Mouse (Mus musculus): ENCODE data around the gene Ccdc113. TPM values are rescaled to one million over a fixed set of nuclear protein-coding genes. Genes with fewer than 3 reads are reported as not detected.

The Ccdc113 gene
- total and polyA plus RNA-seq, 3 experiments = not detected

DNA sequence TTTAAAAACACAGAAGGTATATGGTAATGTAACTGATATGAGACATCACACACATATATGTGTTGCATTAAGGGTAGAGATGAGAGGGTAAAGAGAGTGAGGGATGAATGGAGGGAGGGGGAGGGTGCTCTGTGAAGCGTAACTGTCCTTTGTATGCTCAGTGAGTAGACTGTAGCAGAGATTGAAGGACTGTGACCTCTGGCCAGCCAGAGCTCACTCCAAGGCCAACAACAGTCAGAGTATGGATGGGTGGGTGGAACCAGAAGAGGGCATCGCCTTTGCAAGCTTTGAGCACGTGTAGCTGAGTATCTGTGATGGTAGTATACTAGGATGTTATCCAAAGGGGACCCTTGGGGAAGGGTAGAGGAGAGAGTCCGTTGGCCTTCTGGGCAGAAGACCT is 17.7 kb downstream of the Ccdc113 start:
- Histone ChIP-seq H3K4me2 (ENCODE audit: insufficient read depth, low read depth, poor library complexity, severe bottlenecking) (no peak overlapping the region), H3K9me3 (replicated peaks; ENCODE audit: low read length) (no peaks in the 10 kb centered on the region), H3K79me2 (replicated peaks; ENCODE audit: control insufficient read depth, extremely low read depth, insufficient read depth, poor library complexity, severe bottlenecking) (no peaks in the 10 kb centered on the region), H3K9ac (ENCODE audit: insufficient read depth, low read depth) (no peak overlapping the region), H3K4me1 (ENCODE audit: control insufficient read depth in 1 of 2, insufficient read depth in 2 of 2) (peaks cover 2 to 15% of the 10 kb centered on the region in 2 experiments; a peak in 3 of 4 replicates), H3K4me3 (replicated peaks in 1 of 3; ENCODE audit: low read depth in 2 of 3, low read length in 2 of 3, poor library complexity in 1 of 3) (no peak overlapping the region), H3K27me3 (replicated peaks) (peaks cover 2% of the 10 kb centered on the region), H3K27ac (ENCODE audit: insufficient read depth, low read depth) (no peak overlapping the region), H3K36me3 (replicated peaks in 1 of 2; ENCODE audit: control insufficient read depth in 1 of 2, insufficient read depth in 1 of 2, low read length in 1 of 2) (no peaks in the 10 kb centered on the region)
- TF ChIP-seq TBP (conservative IDR thresholded peaks at IDR 0.05; ENCODE audit: low read depth, low read length) = no peak
- no peak for TF ChIP-seq MYC (IDR thresholded peaks at IDR 0.05; ENCODE audit: low read depth, low read length)
- no peak for TF ChIP-seq PAX5 (IDR thresholded peaks at IDR 0.05; ENCODE audit: low read length)
- TF ChIP-seq ELF1 (IDR thresholded peaks at IDR 0.05; ENCODE audit: low read depth, low read length) = no peak
- no peak for TF ChIP-seq CHD2 (IDR thresholded peaks at IDR 0.05; ENCODE audit: low read length)
- TF ChIP-seq ZC3H11A (IDR thresholded peaks at IDR 0.05; ENCODE audit: low read depth, low read length) = no peak
- TF ChIP-seq NELFE (IDR thresholded peaks at IDR 0.05; ENCODE audit: low read depth, low read length) = no peak
- TF ChIP-seq ZKSCAN1 (IDR thresholded peaks at IDR 0.05; ENCODE audit: borderline replicate concordance, low read depth, low read length) = no peak
- no peak for TF ChIP-seq CHD1 (IDR thresholded peaks at IDR 0.05; ENCODE audit: low read depth, low read length)
- in situ Hi-C loops (cut with MboI; ENCODE audit: low pct_ligation_motif_present, low pct_unique_long_range_greater_than_20kb, low sequenced_read_pairs) (no loop called here), dilution Hi-C loops (cut with MboI; ENCODE audit: extremely low pct_ligation_motif_present, extremely low pct_unique_long_range_greater_than_20kb, low sequenced_read_pairs) (no loop called here)
- no peak for DNase-seq (ENCODE audit: extremely low read depth)

DNA sequence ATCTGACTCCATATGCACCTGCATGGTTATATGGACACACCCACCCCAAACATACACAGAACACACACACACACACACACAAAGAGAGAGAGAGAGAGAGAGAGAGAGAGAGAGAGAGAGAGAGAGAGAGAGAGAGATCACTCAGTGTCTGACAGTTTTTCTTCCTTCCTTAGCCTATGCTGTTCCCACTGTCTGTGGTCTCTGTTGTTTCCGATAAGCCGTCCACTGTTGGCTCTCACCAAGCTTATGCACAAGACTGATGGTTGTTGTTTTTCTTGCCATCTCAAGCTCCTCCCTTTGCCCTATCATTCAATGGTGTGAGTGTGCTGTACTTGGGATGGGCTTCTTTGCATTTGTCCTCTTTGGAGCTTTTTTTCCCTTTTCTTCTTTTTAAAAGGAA is 22.1 kb downstream of the Ccdc113 start:
- no peak overlapping the region for H3K4me2 ChIP-seq (ENCODE audit: insufficient read depth, low read depth, poor library complexity, severe bottlenecking)
- no peaks in the 10 kb centered on the region for H3K79me2 ChIP-seq (replicated peaks; ENCODE audit: control insufficient read depth, extremely low read depth, insufficient read depth, poor library complexity, severe bottlenecking)
- in situ Hi-C loops (cut with MboI; ENCODE audit: low pct_ligation_motif_present, low pct_unique_long_range_greater_than_20kb, low sequenced_read_pairs) (no loop called here), dilution Hi-C loops (cut with MboI; ENCODE audit: extremely low pct_ligation_motif_present, extremely low pct_unique_long_range_greater_than_20kb, low sequenced_read_pairs) (no loop called here)
- no peak overlapping the region for H3K9ac ChIP-seq (ENCODE audit: insufficient read depth, low read depth)
- no peak for DNase-seq (ENCODE audit: extremely low read depth)
- H3K9me3 ChIP-seq (replicated peaks; ENCODE audit: low read length) = no peaks in the 10 kb centered on the region
- TF ChIP-seq GABPA (IDR thresholded peaks at IDR 0.05; ENCODE audit: insufficient replicate concordance, low read depth, low read length) (no peak), MEF2A (IDR thresholded peaks at IDR 0.05; ENCODE audit: borderline replicate concordance, low read depth, low read length) (no peak), MAZ (IDR thresholded peaks at IDR 0.05; ENCODE audit: low read depth, low read length) (no peak)
- H3K27me3 ChIP-seq (replicated peaks) = peaks cover 7% of the 10 kb centered on the region
- H3K4me1 ChIP-seq (ENCODE audit: control insufficient read depth in 1 of 2, insufficient read depth in 2 of 2) = no peaks in the 10 kb centered on the region; a peak in 1 of 4 replicates
- no peak overlapping the region for H3K27ac ChIP-seq (ENCODE audit: insufficient read depth, low read depth)
- H3K36me3 ChIP-seq (replicated peaks in 1 of 2; ENCODE audit: control insufficient read depth in 1 of 2, insufficient read depth in 1 of 2, low read length in 1 of 2) = no peaks in the 10 kb centered on the region
- no peak overlapping the region for H3K4me3 ChIP-seq (replicated peaks in 1 of 3; ENCODE audit: low read depth in 2 of 3, low read length in 2 of 3, poor library complexity in 1 of 3)

DNA sequence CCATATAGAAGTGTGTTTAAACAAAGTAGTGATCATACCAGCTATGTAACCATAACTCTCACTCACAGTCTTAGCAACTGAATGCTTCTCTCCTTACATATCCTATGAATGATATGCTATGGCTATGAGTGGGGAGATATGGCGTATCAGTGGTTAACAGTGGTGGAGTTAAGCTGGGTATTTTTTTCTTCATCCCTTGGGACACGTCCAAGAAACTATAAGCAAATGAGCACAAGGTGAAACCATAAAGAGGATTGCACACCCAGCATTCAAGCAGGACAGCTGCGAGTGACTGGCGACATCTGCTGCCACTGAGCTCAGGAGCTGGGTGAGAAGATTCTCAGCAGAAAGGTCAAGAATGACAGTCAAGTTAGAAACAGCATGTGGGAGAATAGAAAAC is 32.3 kb downstream of the Ccdc113 start:
- DNase-seq (ENCODE audit: extremely low read depth) = peak; percentile 64
- dilution Hi-C loops (cut with MboI; ENCODE audit: extremely low pct_ligation_motif_present, extremely low pct_unique_long_range_greater_than_20kb, low sequenced_read_pairs) (no loop called here), in situ Hi-C loops (cut with MboI; ENCODE audit: low pct_ligation_motif_present, low pct_unique_long_range_greater_than_20kb, low sequenced_read_pairs) (no loop called here)
- Histone ChIP-seq H3K4me1 (ENCODE audit: control insufficient read depth in 1 of 2, insufficient read depth in 2 of 2) (peaks cover 0 to 14% of the 10 kb centered on the region in 2 experiments; a peak in 3 of 4 replicates), H3K9me3 (replicated peaks; ENCODE audit: low read length) (no peaks in the 10 kb centered on the region), H3K27me3 (replicated peaks) (peaks cover 2% of the 10 kb centered on the region), H3K4me3 (replicated peaks in 1 of 3; ENCODE audit: low read depth in 2 of 3, low read length in 2 of 3, poor library complexity in 1 of 3) (no peak overlapping the region), H3K9ac (ENCODE audit: insufficient read depth, low read depth) (no peak overlapping the region), H3K79me2 (replicated peaks; ENCODE audit: control insufficient read depth, extremely low read depth, insufficient read depth, poor library complexity, severe bottlenecking) (no peaks in the 10 kb centered on the region), H3K4me2 (ENCODE audit: insufficient read depth, low read depth, poor library complexity, severe bottlenecking) (no peak overlapping the region), H3K27ac (ENCODE audit: insufficient read depth, low read depth) (no peak overlapping the region), H3K36me3 (replicated peaks in 1 of 2; ENCODE audit: control insufficient read depth in 1 of 2, insufficient read depth in 1 of 2, low read length in 1 of 2) (no peaks in the 10 kb centered on the region)
- TF ChIP-seq NELFE (IDR thresholded peaks at IDR 0.05; ENCODE audit: low read depth, low read length) (no peak), SIN3A (IDR thresholded peaks at IDR 0.05; ENCODE audit: low read length) (no peak), NRF1 (IDR thresholded peaks at IDR 0.05; ENCODE audit: low read depth, low read length) (no peak), BHLHE40 (IDR thresholded peaks at IDR 0.05; ENCODE audit: low read depth, low read length) (peak; percentile 31; the same call in 1 of the 2 replicates), USF1 (IDR thresholded peaks at IDR 0.05; ENCODE audit: low read depth, low read length) (no peak), POLR2A (IDR thresholded peaks at IDR 0.05; ENCODE audit: low read depth, low read length) (no peak), RCOR1 (conservative IDR thresholded peaks at IDR 0.05; ENCODE audit: low read depth, low read length) (no peak), CTCF (conservative IDR thresholded peaks at IDR 0.05 in 1 of 2, IDR thresholded peaks at IDR 0.05 in 1 of 2; ENCODE audit: low read depth in 2 of 2, low read length in 2 of 2) (peak in 1 of 2 experiments; percentile 62; a peak in 2 of 4 replicates), SMC3 (IDR thresholded peaks at IDR 0.05; ENCODE audit: low read depth, low read length) (peak; percentile 51), MAFK (IDR thresholded peaks at IDR 0.05; ENCODE audit: insufficient replicate concordance, low read length) (0 out of 2 replicates have a peak, but pooled peaks have one; percentile 19), TCF12 (IDR thresholded peaks at IDR 0.05; ENCODE audit: low read depth, low read length) (no peak), RAD21 (IDR thresholded peaks at IDR 0.05; ENCODE audit: low read depth, low read length) (peak; percentile 68), MXI1 (IDR thresholded peaks at IDR 0.05; ENCODE audit: low read depth, low read length) (no peak), HCFC1 (IDR thresholded peaks at IDR 0.05; ENCODE audit: low read depth, low read length) (no peak), E2F4 (IDR thresholded peaks at IDR 0.05; ENCODE audit: insufficient replicate concordance, low read depth, low read length) (no peak), TBP (conservative IDR thresholded peaks at IDR 0.05; ENCODE audit: low read depth, low read length) (no peak), PAX5 (IDR thresholded peaks at IDR 0.05; ENCODE audit: low read length) (no peak), EP300 (IDR thresholded peaks at IDR 0.05; ENCODE audit: low read length) (no peak), MEF2A (IDR thresholded peaks at IDR 0.05; ENCODE audit: borderline replicate concordance, low read depth, low read length) (no peak)

Measured in CH12.LX (cell line).